23 mouse cellular contexts compared by ENCODE assay signal in the genomic region with DNA sequence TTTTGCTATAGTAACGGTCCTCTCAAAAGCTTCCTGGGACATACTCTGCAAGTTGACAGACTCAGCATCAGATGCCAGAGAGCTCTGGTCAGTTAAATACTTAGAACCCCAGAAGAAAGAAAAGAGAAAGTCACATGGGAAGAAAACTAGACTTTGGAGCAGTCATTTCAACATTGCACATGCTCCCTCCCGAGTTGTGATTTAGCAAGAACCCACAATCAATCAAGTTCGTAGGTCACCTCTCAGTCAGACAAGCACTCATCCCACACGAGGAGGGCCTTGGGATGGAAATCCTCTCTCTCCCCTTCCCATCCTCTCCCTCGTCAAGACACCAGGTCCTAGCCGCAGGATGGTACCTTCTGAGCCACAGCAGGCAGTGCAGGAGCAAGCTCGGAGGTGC.
DNase-seq lines count a peak whose midpoint lies in the region; ATAC-seq and TF ChIP-seq lines count a peak whose summit lies in the region.
"Had no signal": no experiment of that assay in that cellular context is flagged by ENCODE, and none has a peak within 500 bp of the region (broad histone marks: within the 10 kb centered on the region; RNA-seq: fewer than 3 reads in every experiment).

No protein-coding gene starts in this region.

- no peaks in the 10 kb centered on the region for H3K4me1 ChIP-seq in liver, embryonic 12.5 days
- H3K4me1 ChIP-seq in liver, embryonic 11.5 days (replicated peaks; ENCODE audit: control insufficient read depth, insufficient read depth, low read length): no peaks in the 10 kb centered on the region
- no peaks in the 10 kb centered on the region for H3K4me1 ChIP-seq in liver, embryonic 13.5 days (replicated peaks)
- 0 out of 4 replicates have a peak, but pooled peaks cover 0 to 3% of the 10 kb centered on the region in 2 experiments for H3K4me1 ChIP-seq in liver, embryonic 14.5 days (replicated peaks; ENCODE audit: control insufficient read depth in 2 of 2, insufficient read depth in 2 of 2, low read length in 1 of 2)
- no peaks in the 10 kb centered on the region for H3K4me1 ChIP-seq in liver, postnatal 0 days (ENCODE audit: insufficient read depth)
- H3K4me1 ChIP-seq: forebrain, embryonic 10.5 days; heart, embryonic 12.5 days; heart, embryonic 15.5 days had no signal

- no peak overlapping the region for H3K27ac ChIP-seq in liver, embryonic 12.5 days
- H3K27ac ChIP-seq in liver, embryonic 11.5 days (ENCODE audit: low read depth, low read length): no peak overlapping the region
- no peak overlapping the region for H3K27ac ChIP-seq in liver, embryonic 13.5 days
- H3K27ac ChIP-seq in liver, embryonic 14.5 days: no peak overlapping the region
- peak overlapping the region; percentile 67; the same call in 1 of the 2 replicates for H3K27ac ChIP-seq in liver, postnatal 0 days (ENCODE audit: low read depth)
- H3K27ac ChIP-seq: forebrain, embryonic 10.5 days; forebrain, embryonic 13.5 days; gastrocnemius, adult 2 months; heart, embryonic 15.5 days; hindbrain, embryonic 14.5 days; hindbrain, postnatal 0 days had no signal

- H3K9ac ChIP-seq in liver, embryonic 12.5 days: no peak overlapping the region
- H3K9ac ChIP-seq in liver, embryonic 11.5 days (ENCODE audit: low read depth, low read length): no peak overlapping the region
- H3K9ac ChIP-seq in liver, embryonic 13.5 days: no peak overlapping the region
- no peak overlapping the region for H3K9ac ChIP-seq in liver, embryonic 14.5 days (replicated peaks)
- H3K9ac ChIP-seq in liver, postnatal 0 days (replicated peaks): no peak overlapping the region
- H3K9ac ChIP-seq: forebrain, embryonic 13.5 days; forebrain, postnatal 0 days; heart, embryonic 12.5 days; heart, embryonic 15.5 days; hindbrain, embryonic 14.5 days had no signal

- DNase-seq in liver, embryonic 11.5 days (ENCODE audit: low spot score): no peak
- DNase-seq in liver, embryonic 13.5 days: no peak
- DNase-seq in liver, embryonic 14.5 days (ENCODE audit: low read depth in 3 of 3, low spot score in 3 of 3): peak in 1 of 3 experiments; percentile 1
- peak; percentile 39 for DNase-seq in liver, postnatal 0 days
- no peak for DNase-seq in heart, adult 9 months (ENCODE audit: low spot score in 2 of 2)
- DNase-seq: adrenal gland, postnatal 10 days; cerebellum, adult 18-20 months; cerebellum, adult 9-10 months; cerebellum, postnatal 14 days; forebrain, postnatal 0 days; gastrocnemius, adult 2 months; gastrocnemius, postnatal 14 days; heart, adult 11 months; heart, postnatal 14 days; heart, postnatal 4 days had no signal

- no peaks in the 10 kb centered on the region for H3K27me3 ChIP-seq in liver, embryonic 12.5 days (replicated peaks)
- no peaks in the 10 kb centered on the region for H3K27me3 ChIP-seq in liver, embryonic 11.5 days (replicated peaks; ENCODE audit: control insufficient read depth, insufficient read depth, low read length)
- no peaks in the 10 kb centered on the region for H3K27me3 ChIP-seq in liver, embryonic 13.5 days
- H3K27me3 ChIP-seq in liver, embryonic 14.5 days (ENCODE audit: control insufficient read depth, insufficient read depth, low read length): no peaks in the 10 kb centered on the region
- H3K27me3 ChIP-seq in liver, postnatal 0 days (ENCODE audit: insufficient read depth, low read length): no peaks in the 10 kb centered on the region
- H3K27me3 ChIP-seq: forebrain, embryonic 13.5 days; heart, embryonic 12.5 days; heart, embryonic 15.5 days had no signal

- no peaks in the 10 kb centered on the region for H3K9me3 ChIP-seq in liver, embryonic 12.5 days (replicated peaks)
- H3K9me3 ChIP-seq in liver, embryonic 11.5 days (ENCODE audit: control insufficient read depth, low read length): no peaks in the 10 kb centered on the region
- H3K9me3 ChIP-seq in liver, embryonic 13.5 days (replicated peaks): no peaks in the 10 kb centered on the region
- H3K9me3 ChIP-seq in liver, embryonic 14.5 days (ENCODE audit: control insufficient read depth, low read length): no peaks in the 10 kb centered on the region
- no peaks in the 10 kb centered on the region for H3K9me3 ChIP-seq in liver, postnatal 0 days (ENCODE audit: low read length)
- H3K9me3 ChIP-seq: forebrain, embryonic 10.5 days; forebrain, embryonic 13.5 days; heart, embryonic 12.5 days; heart, embryonic 15.5 days had no signal

- no peak for TF ChIP-seq CTCF in liver, embryonic 14.5 days (IDR thresholded peaks at IDR 0.05; ENCODE audit: low read depth)
- TF ChIP-seq CTCF in liver, postnatal 0 days (IDR thresholded peaks at IDR 0.05; ENCODE audit: low read depth): no peak

- 0 out of 2 replicates have a peak, but pooled peaks have one; percentile 42 for ATAC-seq in liver, embryonic 12.5 days
- no peak for ATAC-seq in liver, embryonic 11.5 days (replicated peaks; ENCODE audit: low FRiP score)
- peak; percentile 58 for ATAC-seq in liver, embryonic 13.5 days (ENCODE audit: low read depth)
- peak; percentile 35; the same call in 1 of the 2 replicates for ATAC-seq in liver, embryonic 14.5 days (ENCODE audit: insufficient read depth)
- peak; percentile 98 for ATAC-seq in liver, postnatal 0 days
- ATAC-seq: CD4-positive, CD25-positive, alpha-beta regulatory T cell, adult 4 months; forebrain, embryonic 13.5 days; forebrain, postnatal 0 days; hindbrain, postnatal 0 days had no signal

- WGBS in liver, embryonic 12.5 days (ENCODE audit: insufficient replicate concordance): 66% methylated on average over 7 of the region's 7 CpGs
- 72% methylated on average over 7 of the region's 7 CpGs for WGBS in liver, embryonic 11.5 days
- 59% methylated on average over 7 of the region's 7 CpGs for WGBS in liver, embryonic 13.5 days (ENCODE audit: insufficient replicate concordance)
- WGBS in liver, embryonic 14.5 days (ENCODE audit: insufficient replicate concordance): 55% methylated on average over 7 of the region's 7 CpGs
- WGBS in liver, postnatal 0 days (ENCODE audit: insufficient replicate concordance): 58% methylated on average over 7 of the region's 7 CpGs

- no peak overlapping the region for H3K4me2 ChIP-seq in liver, embryonic 12.5 days
- no peak overlapping the region for H3K4me2 ChIP-seq in liver, embryonic 11.5 days
- H3K4me2 ChIP-seq in liver, embryonic 13.5 days: no peak overlapping the region
- H3K4me2 ChIP-seq in liver, embryonic 14.5 days (ENCODE audit: low read depth): no peak overlapping the region
- H3K4me2 ChIP-seq in liver, postnatal 0 days (ENCODE audit: low read depth, low read length): peak overlapping the region; percentile 45; the same call in 1 of the 2 replicates
- H3K4me2 ChIP-seq: forebrain, embryonic 13.5 days; heart, embryonic 12.5 days; heart, embryonic 15.5 days; hindbrain, embryonic 14.5 days had no signal

- H3K36me3 ChIP-seq in liver, embryonic 12.5 days: no peaks in the 10 kb centered on the region
- H3K36me3 ChIP-seq in liver, embryonic 11.5 days (ENCODE audit: control insufficient read depth, insufficient read depth, low read length): peaks cover 3% of the 10 kb centered on the region; the same call in 1 of the 2 replicates
- no peaks in the 10 kb centered on the region for H3K36me3 ChIP-seq in liver, embryonic 13.5 days
- H3K36me3 ChIP-seq in liver, embryonic 14.5 days (replicated peaks; ENCODE audit: control insufficient read depth, insufficient read depth, low read depth): no peaks in the 10 kb centered on the region
- H3K36me3 ChIP-seq in liver, postnatal 0 days (replicated peaks; ENCODE audit: insufficient read depth, low read length): no peaks in the 10 kb centered on the region

- TF ChIP-seq EP300 in liver, embryonic 14.5 days (IDR thresholded peaks at IDR 0.05; ENCODE audit: low read depth): no peak
- TF ChIP-seq EP300 in liver, postnatal 0 days (IDR thresholded peaks at IDR 0.05; ENCODE audit: low read depth): peak; percentile 61; the same call in 1 of the 2 replicates

- no peak overlapping the region for H3K4me3 ChIP-seq in liver, embryonic 12.5 days
- H3K4me3 ChIP-seq in liver, embryonic 11.5 days (ENCODE audit: low read depth, low read length): no peak overlapping the region
- H3K4me3 ChIP-seq in liver, embryonic 13.5 days (replicated peaks): no peak overlapping the region
- no peak overlapping the region for H3K4me3 ChIP-seq in liver, embryonic 14.5 days (ENCODE audit: insufficient read depth in 1 of 2, low read depth in 2 of 2, low read length in 2 of 2)
- H3K4me3 ChIP-seq in liver, postnatal 0 days (ENCODE audit: low read depth, low read length): no peak overlapping the region
- H3K4me3 ChIP-seq: forebrain, embryonic 10.5 days; forebrain, embryonic 13.5 days; gastrocnemius, adult 2 months; heart, embryonic 12.5 days; heart, embryonic 15.5 days had no signal
